Mouse (Mus musculus) C2C12 (cell line): ENCODE measurements at regions not wholly inside any gene's neighbourhood (a gene's known extent, or its start where the extent isn't known, plus 50 kb on each side); places are given as distances from the start of the nearest gene placed in this dataset.

Experiments used
- H3K27me3 ChIP-seq: one replicate; pipeline ENCODE4 v1.6.1; 2011; ENCODE audit not compliant: control insufficient read depth, insufficient read depth, insufficient read length
- H3K36me3 ChIP-seq: one replicate; pipeline ENCODE4 v1.6.1; 2011; ENCODE audit not compliant: control insufficient read depth, insufficient read depth
- H3K4me3 ChIP-seq: one replicate; pipeline ENCODE4 v1.5.1; 2011; ENCODE audit warnings: mild to moderate bottlenecking, control low read depth; ENCODE audit not compliant: poor library complexity, insufficient read depth, severe bottlenecking
- H3K79me2 ChIP-seq: one replicate; pipeline ENCODE4 v1.6.1; 2011; ENCODE audit not compliant: control insufficient read depth, insufficient read depth
- H3K79me3 ChIP-seq: one replicate; pipeline ENCODE4 v1.6.1; 2011; ENCODE audit warnings: low read depth, control low read depth
- H3ac ChIP-seq: one replicate; pipeline ENCODE3; 2011; ENCODE audit warnings: low read depth; ENCODE audit not compliant: control insufficient read depth, insufficient read length
- CEBPB ChIP-seq: IDR thresholded peaks from one replicate; pipeline ENCODE4 v1.6.1; 2011; ENCODE audit warnings: low read depth, mild to moderate bottlenecking, control low read depth, moderate library complexity
- CTCF ChIP-seq: IDR thresholded peaks from one replicate; pipeline ENCODE4 v1.5.1; 2011; ENCODE audit not compliant: control insufficient read depth, insufficient read depth, insufficient read length
- FOSL1 ChIP-seq: IDR thresholded peaks from one replicate; pipeline ENCODE4 v1.8.0; 2011; ENCODE audit warnings: mild to moderate bottlenecking, low read length; ENCODE audit not compliant: poor library complexity, insufficient read depth, severe bottlenecking
- MAX ChIP-seq: IDR thresholded peaks from one replicate; pipeline ENCODE4 v1.6.1; 2011; ENCODE audit warnings: mild to moderate bottlenecking, control low read depth
- MYOD1 ChIP-seq: IDR thresholded peaks from one replicate; pipeline ENCODE4 v1.6.1; 2011; ENCODE audit warnings: low read depth; ENCODE audit not compliant: control insufficient read depth, insufficient read length
- MYOG ChIP-seq: IDR thresholded peaks from one replicate; pipeline ENCODE4 v1.6.1; 2011; ENCODE audit not compliant: control insufficient read depth, insufficient read length; ENCODE audit errors: extremely low read depth
- USF1 ChIP-seq: IDR thresholded peaks from one replicate; pipeline ENCODE4 v1.6.1; 2011; ENCODE audit warnings: low read depth, mild to moderate bottlenecking, control low read depth, moderate library complexity

GRCm38 (mm10) chr2:173376926-173377325, 100.6 kb upstream of the Pmepa1 start:
- Histone ChIP-seq H3K27me3 (no peaks in the 10 kb centered on the region), H3K79me2 (no peaks in the 10 kb centered on the region), H3K4me3 (no peak overlapping the region), H3K79me3 (no peaks in the 10 kb centered on the region), H3ac (no peak overlapping the region), H3K36me3 (no peaks in the 10 kb centered on the region)
- TF ChIP-seq CEBPB: no peak
- TF ChIP-seq CTCF: no peak

- H3K79me2 ChIP-seq: no peaks in the 10 kb centered on the region
- no peaks in the 10 kb centered on the region for H3K27me3 ChIP-seq
- H3K4me3 ChIP-seq: no peak overlapping the region
- no peaks in the 10 kb centered on the region for H3K36me3 ChIP-seq
- TF ChIP-seq CTCF: no peak
- no peak overlapping the region for H3ac ChIP-seq
- H3K79me3 ChIP-seq: no peaks in the 10 kb centered on the region
Measured at GRCm38 (mm10) chr2:173377497-173378257, 101.3 kb upstream of the Pmepa1 start.

- TF ChIP-seq MAX (no peak), CEBPB (no peak), MYOG (no peak), MYOD1 (no peak), FOSL1 (no peak)
- Histone ChIP-seq H3K27me3 (no peaks in the 10 kb centered on the region), H3ac (no peak overlapping the region), H3K4me3 (no peak overlapping the region), H3K79me2 (no peaks in the 10 kb centered on the region), H3K36me3 (no peaks in the 10 kb centered on the region), H3K79me3 (no peaks in the 10 kb centered on the region)
Measured at GRCm38 (mm10) chr2:173379736-173380135, 103.4 kb upstream of the Pmepa1 start.

- Histone ChIP-seq H3K79me2 (no peaks in the 10 kb centered on the region), H3K27me3 (no peaks in the 10 kb centered on the region), H3K79me3 (no peaks in the 10 kb centered on the region), H3ac (no peak overlapping the region), H3K4me3 (no peak overlapping the region), H3K36me3 (no peaks in the 10 kb centered on the region)
- no peak for TF ChIP-seq MAX
- no peak for TF ChIP-seq MYOG
- TF ChIP-seq CTCF: no peak
- TF ChIP-seq CEBPB: no peak
- no peak for TF ChIP-seq USF1
- no peak for TF ChIP-seq FOSL1
- no peak for TF ChIP-seq MYOD1
Measured at GRCm38 (mm10) chr2:173380341-173380761, 104.0 kb upstream of the Pmepa1 start.

GRCm38 (mm10) chr2:173382176-173382813, 106.0 kb upstream of the Pmepa1 start:
- TF ChIP-seq USF1 (no peak), MYOD1 (no peak), MYOG (no peak), CTCF (no peak), FOSL1 (no peak), MAX (no peak), CEBPB (no peak)
- no peaks in the 10 kb centered on the region for H3K36me3 ChIP-seq
- H3K4me3 ChIP-seq: no peak overlapping the region
- no peaks in the 10 kb centered on the region for H3K79me2 ChIP-seq
- no peak overlapping the region for H3ac ChIP-seq
- H3K27me3 ChIP-seq: no peaks in the 10 kb centered on the region
- H3K79me3 ChIP-seq: no peaks in the 10 kb centered on the region

GRCm38 (mm10) chr2:173384935-173385586, 108.7 kb upstream of the Pmepa1 start:
- no peak overlapping the region for H3K4me3 ChIP-seq
- H3K27me3 ChIP-seq: no peaks in the 10 kb centered on the region
- no peaks in the 10 kb centered on the region for H3K79me2 ChIP-seq
- no peaks in the 10 kb centered on the region for H3K36me3 ChIP-seq
- TF ChIP-seq CTCF (no peak), USF1 (peak; percentile 82), CEBPB (no peak), MAX (peak; percentile 44), MYOD1 (peak; percentile 97), FOSL1 (peak; percentile 16), MYOG (no peak)
- peak overlapping the region; percentile 28 for H3ac ChIP-seq
- no peaks in the 10 kb centered on the region for H3K79me3 ChIP-seq
